Mouse (Mus musculus) kidney, adult 9 months (tissue): ENCODE results near the gene Lingo1.

Experiments
- DNase-seq: peaks from one replicate; pipeline ENCODE4 v3.0.0; 2022

Gene Lingo1

GRCm38 (mm10) chr9:56629674-56630397 lies 166.4 kb downstream of the Lingo1 start:
- DNase-seq, result no peak

GRCm38 (mm10) chr9:56627295-56627694 lies 169.0 kb downstream of the Lingo1 start:
- no peak for DNase-seq

- no peak for DNase-seq
Measured at GRCm38 (mm10) chr9:56624923-56625322, 171.3 kb downstream of the Lingo1 start.

- DNase-seq, result no peak
Measured at GRCm38 (mm10) chr9:56623361-56623760, 172.9 kb downstream of the Lingo1 start.

GRCm38 (mm10) chr9:56622761-56623160 lies 173.5 kb downstream of the Lingo1 start:
- no peak for DNase-seq

GRCm38 (mm10) chr9:56620512-56621371 lies 175.5 kb downstream of the Lingo1 start:
- no peak for DNase-seq

GRCm38 (mm10) chr9:56619715-56620114 lies 176.6 kb downstream of the Lingo1 start:
- DNase-seq, result no peak

- no peak for DNase-seq
Measured at GRCm38 (mm10) chr9:56618660-56619059, 177.6 kb downstream of the Lingo1 start.

GRCm38 (mm10) chr9:56616061-56616460 lies 180.2 kb downstream of the Lingo1 start:
- no peak for DNase-seq

- DNase-seq, result no peak
Measured at GRCm38 (mm10) chr9:56612798-56613183, 183.5 kb downstream of the Lingo1 start.

GRCm38 (mm10) chr9:56611912-56612797 lies 184.1 kb downstream of the Lingo1 start:
- no peak for DNase-seq

GRCm38 (mm10) chr9:56610955-56611354 lies 185.3 kb downstream of the Lingo1 start:
- DNase-seq, result no peak

GRCm38 (mm10) chr9:56610466-56610865 lies 185.8 kb downstream of the Lingo1 start:
- no peak for DNase-seq

GRCm38 (mm10) chr9:56609486-56609885 lies 186.8 kb downstream of the Lingo1 start:
- DNase-seq, result no peak

- DNase-seq, result no peak
Measured at GRCm38 (mm10) chr9:56608691-56609351, 187.4 kb downstream of the Lingo1 start.

GRCm38 (mm10) chr9:56606082-56606740 lies 190.1 kb downstream of the Lingo1 start:
- DNase-seq, result no peak

GRCm38 (mm10) chr9:56605443-56605806 lies 190.8 kb downstream of the Lingo1 start:
- no peak for DNase-seq

GRCm38 (mm10) chr9:56604797-56605442 lies 191.3 kb downstream of the Lingo1 start:
- DNase-seq, result peak; percentile 7

- DNase-seq, result no peak
Measured at GRCm38 (mm10) chr9:56600655-56601054, 195.6 kb downstream of the Lingo1 start.

- DNase-seq, result no peak
Measured at GRCm38 (mm10) chr9:56592639-56593038, 203.6 kb downstream of the Lingo1 start.

- no peak for DNase-seq
Measured at GRCm38 (mm10) chr9:56591248-56591888, 204.9 kb downstream of the Lingo1 start.
